Mouse (Mus musculus): ENCODE measurements around the gene Ccdc159.

Ccdc159 gene

GRCm38 (mm10) chr9:21934021-21934420, 6.8 kb downstream of the Ccdc159 start:
- DNase-seq (ENCODE audit: low read depth, low spot score) = no peak

- DNase-seq (ENCODE audit: low read depth, low spot score) = no peak
These were observed 8.3 kb downstream of the Ccdc159 start for GRCm38 (mm10) chr9:21935466-21936131.

GRCm38 (mm10) chr9:21936692-21937570, 9.7 kb downstream of the Ccdc159 start, which contains the start of gene Plppr2:
TSS of gene Plppr2 (plus strand) at chr9:21937033.
- DNase-seq (ENCODE audit: low read depth, low spot score) = peak; percentile 99

- no peak for DNase-seq (ENCODE audit: low read depth, low spot score)
These were observed 10.5 kb downstream of the Ccdc159 start for GRCm38 (mm10) chr9:21937711-21938175.

GRCm38 (mm10) chr9:21938234-21938855, 11.1 kb downstream of the Ccdc159 start:
- no peak for DNase-seq (ENCODE audit: low read depth, low spot score)

- no peak for DNase-seq (ENCODE audit: low read depth, low spot score)
These were observed 15.8 kb downstream of the Ccdc159 start for GRCm38 (mm10) chr9:21943046-21943445.

- DNase-seq (ENCODE audit: low read depth, low spot score) = peak; percentile 72
These were observed 16.4 kb downstream of the Ccdc159 start for GRCm38 (mm10) chr9:21943638-21944037.

GRCm38 (mm10) chr9:21944267-21944666, 17.0 kb downstream of the Ccdc159 start:
- peak; percentile 77 for DNase-seq (ENCODE audit: low read depth, low spot score)

- no peak for DNase-seq (ENCODE audit: low read depth, low spot score)
These were observed 20.4 kb downstream of the Ccdc159 start for GRCm38 (mm10) chr9:21947540-21948130.

- no peak for DNase-seq (ENCODE audit: low read depth, low spot score)
These were observed 20.9 kb downstream of the Ccdc159 start for GRCm38 (mm10) chr9:21948146-21948545.

GRCm38 (mm10) chr9:21948790-21949189, 21.5 kb downstream of the Ccdc159 start:
- DNase-seq (ENCODE audit: low read depth, low spot score) = no peak

GRCm38 (mm10) chr9:21950322-21950721, 23.1 kb downstream of the Ccdc159 start:
- DNase-seq (ENCODE audit: low read depth, low spot score) = peak; percentile 62

- DNase-seq (ENCODE audit: low read depth, low spot score) = peak; percentile 66
These were observed 24.7 kb downstream of the Ccdc159 start for GRCm38 (mm10) chr9:21951977-21952376.

- DNase-seq (ENCODE audit: low read depth, low spot score) = no peak
These were observed 26.3 kb downstream of the Ccdc159 start for GRCm38 (mm10) chr9:21953600-21953999.

GRCm38 (mm10) chr9:21954635-21955034, 27.4 kb downstream of the Ccdc159 start:
- no peak for DNase-seq (ENCODE audit: low read depth, low spot score)

- no peak for DNase-seq (ENCODE audit: low read depth, low spot score)
These were observed 27.9 kb downstream of the Ccdc159 start for GRCm38 (mm10) chr9:21955225-21955569.

- DNase-seq (ENCODE audit: low read depth, low spot score) = peak; percentile 99
These were observed 28.5 kb downstream of the Ccdc159 start, which contains the start of gene Swsap1 for GRCm38 (mm10) chr9:21955570-21956281. TSS of gene Swsap1 (plus strand) at chr9:21955755.

- DNase-seq (ENCODE audit: low read depth, low spot score) = no peak
These were observed 31.1 kb downstream of the Ccdc159 start for GRCm38 (mm10) chr9:21958372-21958771.

GRCm38 (mm10) chr9:21959244-21959643, 32.0 kb downstream of the Ccdc159 start:
- DNase-seq (ENCODE audit: low read depth, low spot score) = no peak

GRCm38 (mm10) chr9:21960135-21960534, 32.9 kb downstream of the Ccdc159 start:
- no peak for DNase-seq (ENCODE audit: low read depth, low spot score)

GRCm38 (mm10) chr9:21960558-21961208, 33.4 kb downstream of the Ccdc159 start:
- no peak for DNase-seq (ENCODE audit: low read depth, low spot score)

Measured in ES-CJ7 (cell line).